Mouse (Mus musculus): Measurements from ENCODE around the gene Cyb5d1.

Cyb5d1 gene

GRCm38 (mm10) chr11:69362021-69362420 lies 33.4 kb downstream of the Cyb5d1 start:
- DNase-seq (ENCODE audit: low spot score in 2 of 2), result no peak

GRCm38 (mm10) chr11:69357690-69358089 lies 37.7 kb downstream of the Cyb5d1 start:
- DNase-seq (ENCODE audit: low spot score in 2 of 2), result no peak

GRCm38 (mm10) chr11:69356544-69356943 lies 38.9 kb downstream of the Cyb5d1 start:
- DNase-seq (ENCODE audit: low spot score in 2 of 2), result no peak

- DNase-seq (ENCODE audit: low spot score in 2 of 2), result no peak
Observed at GRCm38 (mm10) chr11:69346441-69346840, 49.0 kb downstream of the Cyb5d1 start.

Measured in cerebellum, postnatal 4 days (tissue).